Mouse (Mus musculus) intestine, embryonic 14.5 days (tissue): ENCODE measurements at regions not wholly inside any gene's neighbourhood (a gene's known extent, or its start where the extent isn't known, plus 50 kb on each side); places are given as distances from the start of the nearest gene placed in this dataset.

Experiments used
- ATAC-seq: fragments of 200-750 bp; cut with Nextera tagmentation; replicated peaks from 2 replicates; pipeline ENCODE4 v1.8.0; 2017; ENCODE audit warnings: low read depth, moderate number of reproducible peaks, moderate TSS enrichment, moderate library complexity; ENCODE audit not compliant: low FRiP score, low TSS enrichment
- DNase-seq: peaks from one replicate; pipeline ENCODE4 v3.0.0-alpha.2; 2018; ENCODE audit warnings: low spot score
- H3K27ac ChIP-seq: fragments of 300-500 bp; sonication (generic); 2 replicates; pipeline ENCODE4 v1.5.1; 2014; ENCODE audit warnings: low read depth, mild to moderate bottlenecking, control low read depth
- H3K27me3 ChIP-seq: fragments of 300-500 bp; sonication (generic); replicated peaks from 2 replicates; pipeline ENCODE4 v1.6.1; 2014; ENCODE audit warnings: low read length, control low read depth; ENCODE audit not compliant: control insufficient read depth, insufficient read depth
- H3K36me3 ChIP-seq: fragments of 300-500 bp; sonication (generic); 2 replicates; pipeline ENCODE4 v1.6.1; 2014; ENCODE audit warnings: low read length, control low read depth; ENCODE audit not compliant: control insufficient read depth, insufficient read depth
- H3K4me1 ChIP-seq: fragments of 300-500 bp; sonication (generic); replicated peaks from 2 replicates; pipeline ENCODE4 v1.6.1; 2014; ENCODE audit warnings: low read length, control low read depth, mixed read lengths; ENCODE audit not compliant: control insufficient read depth, insufficient read depth
- H3K4me2 ChIP-seq: fragments of 300-500 bp; sonication (generic); 2 replicates; pipeline ENCODE4 v1.6.1; 2014; ENCODE audit warnings: low read length
- H3K4me3 ChIP-seq: fragments of 300-500 bp; sonication (generic); 2 replicates; pipeline ENCODE4 v1.5.1; 2014; ENCODE audit warnings: low read depth, low read length, control low read depth, mixed read lengths
- H3K9ac ChIP-seq: fragments of 300-500 bp; sonication (generic); 2 replicates; pipeline ENCODE4 v1.6.1; 2014; ENCODE audit warnings: mild to moderate bottlenecking, low read length
- H3K9me3 ChIP-seq: fragments of 300-500 bp; sonication (generic); 2 replicates; pipeline ENCODE4 v1.6.1; 2016; ENCODE audit warnings: low read length, control low read depth; ENCODE audit not compliant: control insufficient read depth
- WGBS: fragments of 180-500 bp; shearing (Covaris S2); extraction: QIAGEN DNeasy Blood & Tissue Kit; methylation state at CpG from one replicate; pipeline ENCODE4 v1.1.7; 2014; 5-methylcytosine and 5-hydroxymethylcytosine counted together

GRCm38 (mm10) chr15:97487425-97487824 is 218.2 kb downstream of the Rpap3 start:
- Histone ChIP-seq H3K9me3 (0 out of 2 replicates have a peak, but pooled peaks cover 3% of the 10 kb centered on the region), H3K27ac (no peak overlapping the region), H3K27me3 (no peaks in the 10 kb centered on the region), H3K4me1 (no peaks in the 10 kb centered on the region), H3K36me3 (no peaks in the 10 kb centered on the region), H3K4me2 (no peak overlapping the region), H3K9ac (no peak overlapping the region), H3K4me3 (no peak overlapping the region)
- ATAC-seq: no peak
- 93% methylated on average over 2 of the region's 2 CpGs for WGBS
- no peak for DNase-seq

- H3K9me3 ChIP-seq: no peaks in the 10 kb centered on the region
- WGBS: 69% methylated on average over 15 of the region's 15 CpGs
- H3K4me2 ChIP-seq: no peak overlapping the region
- H3K9ac ChIP-seq: no peak overlapping the region
- DNase-seq (no peak), ATAC-seq (no peak)
- no peak overlapping the region for H3K4me3 ChIP-seq
- peaks cover 3% of the 10 kb centered on the region; the same call in 1 of the 2 replicates for H3K4me1 ChIP-seq
- H3K36me3 ChIP-seq: no peaks in the 10 kb centered on the region
- H3K27ac ChIP-seq: no peak overlapping the region
- no peaks in the 10 kb centered on the region for H3K27me3 ChIP-seq
These were observed 225.1 kb upstream of the Amigo2 start for GRCm38 (mm10) chr15:97471986-97472779.

- WGBS: 80% methylated on average over 4 of the region's 4 CpGs
- Histone ChIP-seq H3K9ac (no peak overlapping the region), H3K27ac (no peak overlapping the region), H3K36me3 (no peaks in the 10 kb centered on the region), H3K9me3 (no peaks in the 10 kb centered on the region), H3K27me3 (no peaks in the 10 kb centered on the region), H3K4me2 (no peak overlapping the region), H3K4me1 (peaks cover 3% of the 10 kb centered on the region; the same call in 1 of the 2 replicates), H3K4me3 (no peak overlapping the region)
- ATAC-seq: no peak
- no peak for DNase-seq
These were observed 224.4 kb upstream of the Amigo2 start for GRCm38 (mm10) chr15:97471476-97471875.

GRCm38 (mm10) chr15:97469684-97470344 is 222.7 kb upstream of the Amigo2 start:
- H3K27me3 ChIP-seq: no peaks in the 10 kb centered on the region
- no peak overlapping the region for H3K4me3 ChIP-seq
- no peak overlapping the region for H3K9ac ChIP-seq
- peaks cover 3% of the 10 kb centered on the region; the same call in 1 of the 2 replicates for H3K4me1 ChIP-seq
- DNase-seq (no peak), ATAC-seq (no peak)
- no peaks in the 10 kb centered on the region for H3K36me3 ChIP-seq
- no peak overlapping the region for H3K27ac ChIP-seq
- 76% methylated on average over 19 of the region's 19 CpGs for WGBS
- H3K9me3 ChIP-seq: no peaks in the 10 kb centered on the region
- H3K4me2 ChIP-seq: no peak overlapping the region

- H3K9ac ChIP-seq: no peak overlapping the region
- no peak for DNase-seq
- no peaks in the 10 kb centered on the region for H3K9me3 ChIP-seq
- WGBS: 71% methylated on average over 23 of the region's 23 CpGs
- no peaks in the 10 kb centered on the region for H3K27me3 ChIP-seq
- H3K4me3 ChIP-seq: no peak overlapping the region
- no peaks in the 10 kb centered on the region for H3K36me3 ChIP-seq
- no peak overlapping the region for H3K4me2 ChIP-seq
- no peak for ATAC-seq
- H3K27ac ChIP-seq: no peak overlapping the region
- peaks cover 3% of the 10 kb centered on the region; the same call in 1 of the 2 replicates for H3K4me1 ChIP-seq
These were observed 221.9 kb upstream of the Amigo2 start for GRCm38 (mm10) chr15:97468732-97469683.

GRCm38 (mm10) chr15:97467781-97468485 is 220.8 kb upstream of the Amigo2 start:
- Histone ChIP-seq H3K4me2 (no peak overlapping the region), H3K9me3 (no peaks in the 10 kb centered on the region), H3K4me1 (peaks cover 3% of the 10 kb centered on the region; the same call in 1 of the 2 replicates), H3K27me3 (no peaks in the 10 kb centered on the region), H3K36me3 (no peaks in the 10 kb centered on the region), H3K27ac (no peak overlapping the region), H3K9ac (no peak overlapping the region), H3K4me3 (no peak overlapping the region)
- ATAC-seq: no peak
- no peak for DNase-seq
- WGBS: 71% methylated on average over 18 of the region's 18 CpGs

- Histone ChIP-seq H3K4me1 (peaks cover 3% of the 10 kb centered on the region; the same call in 1 of the 2 replicates), H3K36me3 (no peaks in the 10 kb centered on the region), H3K9me3 (no peaks in the 10 kb centered on the region), H3K4me3 (no peak overlapping the region), H3K27me3 (no peaks in the 10 kb centered on the region), H3K9ac (no peak overlapping the region), H3K4me2 (no peak overlapping the region), H3K27ac (no peak overlapping the region)
- ATAC-seq: no peak
- 78% methylated on average over 10 of the region's 10 CpGs for WGBS
- no peak for DNase-seq
These were observed 219.9 kb upstream of the Amigo2 start for GRCm38 (mm10) chr15:97466906-97467465.
